Comparison of ENCODE assay signal across 22 mouse cellular contexts in the genomic region with DNA sequence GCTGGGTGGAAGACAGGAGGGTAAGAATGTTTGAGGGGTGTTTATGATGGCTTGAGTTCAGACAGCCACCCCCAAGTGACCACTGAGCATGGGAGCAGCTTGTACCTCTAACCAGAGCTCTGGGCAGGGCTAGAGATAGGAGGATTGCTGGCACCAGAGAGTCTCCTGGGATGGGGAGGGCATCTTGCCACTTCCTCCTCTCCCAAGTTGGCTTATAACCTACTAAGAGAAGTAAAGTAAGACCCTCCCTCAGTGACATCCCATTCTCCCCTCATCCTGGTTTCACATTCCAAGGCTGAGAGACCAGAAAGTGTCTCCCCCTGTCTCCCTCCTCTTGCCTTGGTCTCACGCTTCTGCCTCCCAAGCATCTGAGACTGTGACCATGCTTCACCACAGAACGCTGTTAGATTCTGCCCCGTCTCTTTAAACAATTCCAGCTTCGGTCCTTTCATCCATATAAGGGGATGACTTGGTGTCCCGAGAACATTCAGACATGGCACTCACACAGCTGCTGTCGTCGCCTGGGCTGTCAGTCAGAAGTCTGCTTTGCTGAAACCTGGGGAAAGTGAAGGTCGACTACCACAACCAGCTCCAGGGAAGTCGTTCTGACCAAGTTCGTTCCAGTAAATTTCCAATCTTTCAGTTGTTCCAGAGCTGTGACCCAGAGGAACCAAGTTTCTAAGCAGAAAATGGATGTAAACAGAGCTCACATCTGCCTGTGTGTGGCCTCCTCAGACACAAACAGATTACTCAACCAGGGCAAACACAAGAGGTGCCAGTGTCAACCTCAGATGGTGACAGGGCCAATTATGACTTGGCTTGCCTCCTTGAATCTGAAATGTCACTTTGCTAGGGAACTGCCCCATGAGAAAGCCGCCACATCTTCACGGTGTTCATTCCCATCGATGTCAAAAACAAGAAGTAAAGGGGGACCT.
DNase-seq lines count a peak whose midpoint lies in the region; ATAC-seq and TF ChIP-seq lines count a peak whose summit lies in the region.
"Had no signal": no experiment of that assay in that cellular context is flagged by ENCODE, and none has a peak within 500 bp of the region (broad histone marks: within the 10 kb centered on the region; RNA-seq: fewer than 3 reads in every experiment).

No protein-coding gene starts in this region.

- DNase-seq in cerebellum, postnatal 10 days, result peak; percentile 32 to 49
- no peak for DNase-seq in cerebellum, adult 8-10 months
- peak; percentile 94 for DNase-seq in liver, adult 2 months (ENCODE audit: extremely low read depth, low read depth, low spot score)
- peak; percentile 72 for DNase-seq in lung, postnatal 10 days
- DNase-seq in thymus, postnatal 4 days, result no peak
- no peak for DNase-seq in urinary bladder, postnatal 14 days (ENCODE audit: low spot score)
- DNase-seq: cerebellum, adult 18-20 months; gastrocnemius, postnatal 36 days; kidney, postnatal 36 days; liver, embryonic 13.5 days; right cerebral cortex, postnatal 14 days had no signal

- H3K4me3 ChIP-seq in liver, adult 2 months (ENCODE audit: insufficient read depth, low read depth, low read length), result no peak overlapping the region
- H3K4me3 ChIP-seq in liver, embryonic 12.5 days, result no peak overlapping the region
- H3K4me3 ChIP-seq in stomach, embryonic 16.5 days (replicated peaks; ENCODE audit: low read length), result no peak overlapping the region
- H3K4me3 ChIP-seq: embryonic facial prominence, embryonic 13.5 days; heart, embryonic 15.5 days; hindbrain, embryonic 13.5 days; liver, embryonic 13.5 days; neural tube, embryonic 12.5 days; stomach, embryonic 15.5 days had no signal

- H3K9ac ChIP-seq in liver, adult 2 months (ENCODE audit: low read depth, low read length), result no peak overlapping the region
- no peak overlapping the region for H3K9ac ChIP-seq in liver, embryonic 12.5 days
- H3K9ac ChIP-seq in stomach, embryonic 16.5 days (ENCODE audit: low read length), result no peak overlapping the region
- H3K9ac ChIP-seq: embryonic facial prominence, embryonic 13.5 days; heart, embryonic 15.5 days; hindbrain, embryonic 13.5 days; liver, embryonic 13.5 days; neural tube, embryonic 12.5 days; stomach, embryonic 15.5 days had no signal

- no peaks in the 10 kb centered on the region for H3K36me3 ChIP-seq in liver, adult 2 months (ENCODE audit: control insufficient read depth, insufficient read depth, low read length)
- no peaks in the 10 kb centered on the region for H3K36me3 ChIP-seq in liver, embryonic 12.5 days
- no peaks in the 10 kb centered on the region for H3K36me3 ChIP-seq in stomach, embryonic 16.5 days (ENCODE audit: control insufficient read depth, insufficient read depth, low read length)
- H3K36me3 ChIP-seq: embryonic facial prominence, embryonic 13.5 days; G1E; heart, embryonic 15.5 days; hindbrain, embryonic 13.5 days; liver, embryonic 13.5 days; neural tube, embryonic 12.5 days; stomach, embryonic 15.5 days had no signal

- no peak overlapping the region for H3K4me2 ChIP-seq in liver, embryonic 12.5 days
- H3K4me2 ChIP-seq in stomach, embryonic 16.5 days (ENCODE audit: low read depth, low read length), result no peak overlapping the region
- H3K4me2 ChIP-seq: embryonic facial prominence, embryonic 13.5 days; heart, embryonic 15.5 days; hindbrain, embryonic 13.5 days; liver, embryonic 13.5 days; midbrain, embryonic 11.5 days; neural tube, embryonic 12.5 days; stomach, embryonic 15.5 days had no signal

- H3K27ac ChIP-seq in liver, adult 2 months (replicated peaks; ENCODE audit: insufficient read depth, low read depth, low read length), result peak overlapping the region; percentile 71
- H3K27ac ChIP-seq in liver, embryonic 12.5 days, result no peak overlapping the region
- peak overlapping the region; percentile 42 for H3K27ac ChIP-seq in stomach, embryonic 16.5 days (ENCODE audit: low read length)
- H3K27ac ChIP-seq: embryonic facial prominence, embryonic 13.5 days; heart, embryonic 15.5 days; hindbrain, embryonic 13.5 days; liver, embryonic 13.5 days; neural tube, embryonic 12.5 days; stomach, embryonic 15.5 days had no signal

- no peak for TF ChIP-seq POLR2A in liver, adult 2 months (IDR thresholded peaks at IDR 0.05; ENCODE audit: extremely low read depth, insufficient read depth, low read length)

- ATAC-seq in liver, embryonic 12.5 days, result no peak
- ATAC-seq in stomach, embryonic 16.5 days (ENCODE audit: insufficient read depth, low FRiP score), result no peak
- ATAC-seq: activated CD4-positive, CD25-positive, alpha-beta regulatory T cell, adult 4 months; forebrain, embryonic 14.5 days had no signal

- peaks cover 12% of the 10 kb centered on the region for H3K4me1 ChIP-seq in liver, adult 2 months (ENCODE audit: control insufficient read depth, insufficient read depth, low read length)
- no peaks in the 10 kb centered on the region for H3K4me1 ChIP-seq in liver, embryonic 12.5 days
- H3K4me1 ChIP-seq in stomach, embryonic 16.5 days (ENCODE audit: control insufficient read depth, insufficient read depth, low read length), result peaks cover 5% of the 10 kb centered on the region; the same call in 1 of the 2 replicates
- H3K4me1 ChIP-seq: heart, embryonic 15.5 days; liver, embryonic 13.5 days; neural tube, embryonic 12.5 days; stomach, embryonic 15.5 days had no signal

- 0 out of 2 replicates have a peak, but pooled peaks cover 13% of the 10 kb centered on the region for H3K9me3 ChIP-seq in liver, embryonic 12.5 days (replicated peaks)
- no peaks in the 10 kb centered on the region for H3K9me3 ChIP-seq in stomach, embryonic 16.5 days (replicated peaks; ENCODE audit: control insufficient read depth, low read length)
- H3K9me3 ChIP-seq: embryonic facial prominence, embryonic 13.5 days; heart, embryonic 15.5 days; hindbrain, embryonic 13.5 days; neural tube, embryonic 12.5 days; stomach, embryonic 15.5 days had no signal

- H3K27me3 ChIP-seq in liver, adult 2 months (ENCODE audit: control insufficient read depth, insufficient read depth, low read length), result no peaks in the 10 kb centered on the region
- no peaks in the 10 kb centered on the region for H3K27me3 ChIP-seq in liver, embryonic 12.5 days (replicated peaks)
- no peaks in the 10 kb centered on the region for H3K27me3 ChIP-seq in stomach, embryonic 16.5 days (ENCODE audit: control insufficient read depth, insufficient read depth, low read length)
- H3K27me3 ChIP-seq: embryonic facial prominence, embryonic 13.5 days; heart, embryonic 15.5 days; hindbrain, embryonic 13.5 days; liver, embryonic 13.5 days; neural tube, embryonic 12.5 days; stomach, embryonic 15.5 days had no signal

- 22% methylated on average over 13 of the region's 13 CpGs for WGBS in liver, adult 2 months
- WGBS in liver, embryonic 12.5 days (ENCODE audit: insufficient replicate concordance), result 66% methylated on average over 13 of the region's 13 CpGs
- WGBS in stomach, embryonic 16.5 days, result 56% methylated on average over 13 of the region's 13 CpGs

- no peak for TF ChIP-seq CTCF in liver, adult 2 months (IDR thresholded peaks at IDR 0.05; ENCODE audit: low read depth, low read length)

- no peaks in the 10 kb centered on the region for H3K79me2 ChIP-seq in liver, adult 2 months (ENCODE audit: control insufficient read depth, insufficient read depth, low read length)

Comparison
In these comparisons a context has a peak if more than half of its experiments do, and no peak if none do; other contexts are left out.
1. DNase-seq: peak in cerebellum, postnatal 10 days (2 of 2), liver, adult 2 months (single experiment) and lung, postnatal 10 days (single experiment); none in cerebellum, adult 8-10 months (single experiment), thymus, postnatal 4 days (single experiment) and urinary bladder, postnatal 14 days (single experiment).